Mouse (Mus musculus) spleen, postnatal 0 days (tissue): Measurements from ENCODE around the gene Dnal4. TPM values are rescaled to one million over a fixed set of nuclear protein-coding genes. Genes with fewer than 3 reads are reported as not detected.

Experiments used
- polyA plus RNA-seq: library from polyadenylated mRNA; unstranded; fragments of >200 nt; fragmentation: Nextera tagmentation; extraction: Ambion mirVana; gene quantifications from 2 replicates; pipeline ENCODE4 v1.2.1, GENCODE M21; 2015

Dnal4 gene
- polyA plus RNA-seq: 13.8 and 18.1 TPM in 2 replicates

GRCm38 (mm10) chr15:79777749-79778148 lies at the start of gene Dnal4:
TSS of gene Dnal4 (minus strand) at chr15:79777849.

GRCm38 (mm10) chr15:79804352-79805071 lies 26.9 kb upstream of the Dnal4 start, which contains the start of gene Nptxr:
TSS of gene Nptxr (minus strand) at chr15:79804766.

GRCm38 (mm10) chr15:79741921-79742705 lies 35.5 kb downstream of the Dnal4 start, which contains the start of gene Sun2:
TSS of gene Sun2 (minus strand) at chr15:79742536.

Other genes with a start within 250 kb of the Dnal4 start
- gene Ddx17, start 231.1 kb downstream of the Dnal4 start, polyA plus RNA-seq: 25.1 and 31.0 TPM in 2 replicates
- gene Dmc1, start 172.7 kb downstream of the Dnal4 start, polyA plus RNA-seq: 0.85 and 0.94 TPM in 2 replicates
- gene Fam227a, start 118.9 kb downstream of the Dnal4 start, polyA plus RNA-seq: 0.38 and 0.52 TPM in 2 replicates
- 21.8 and 23.0 TPM in 2 replicates for gene Cby1, start 118.7 kb downstream of the Dnal4 start, polyA plus RNA-seq
- 170 and 178 TPM in 2 replicates for gene Tomm22, start 107.0 kb downstream of the Dnal4 start, polyA plus RNA-seq
- gene Josd1, start 89.9 kb downstream of the Dnal4 start, polyA plus RNA-seq: 17.5 and 19.6 TPM in 2 replicates
- 38.9 and 40.0 TPM in 2 replicates for gene Gtpbp1, start 87.0 kb downstream of the Dnal4 start, polyA plus RNA-seq
- gene Sun2, start 35.3 kb downstream of the Dnal4 start, polyA plus RNA-seq: 7.1 and 7.6 TPM in 2 replicates
- gene Nptxr, start 26.9 kb upstream of the Dnal4 start, polyA plus RNA-seq: 1.2 and 1.8 TPM in 2 replicates
- gene Npcd, start 56.4 kb upstream of the Dnal4 start, polyA plus RNA-seq: not detected in 2 replicates
- gene Cbx6, start 56.8 kb upstream of the Dnal4 start, polyA plus RNA-seq: 12.5 and 18.4 TPM in 2 replicates
- gene Apobec3, start 113.8 kb upstream of the Dnal4 start, polyA plus RNA-seq: 114 TPM in 2 replicates
- gene Cbx7, start 193.3 kb upstream of the Dnal4 start, polyA plus RNA-seq: 3.6 and 4.0 TPM in 2 replicates
- 1.6 and 1.9 TPM in 2 replicates for gene Pdgfb, start 237.1 kb upstream of the Dnal4 start, polyA plus RNA-seq